Mouse (Mus musculus) heart, adult 2 months (tissue): Measurements from ENCODE around the gene Efcab6.

Source experiments
- CTCF ChIP-seq: fragments of 200-600 bp; IDR thresholded peaks from 2 replicates; pipeline ENCODE4 v1.8.1; 2022; ENCODE audit warnings: antibody characterized with exemption, mild to moderate bottlenecking, moderate library complexity
- POLR2A ChIP-seq: fragments of 200-500 bp; IDR thresholded peaks from 2 replicates; pipeline ENCODE4 v1.6.1; 2011; ENCODE audit warnings: mild to moderate bottlenecking, low read depth, low read length, control low read depth; ENCODE audit not compliant: insufficient read depth

- TF ChIP-seq CTCF (no peak), POLR2A (no peak)
Measured at GRCm38 (mm10) chr15:83936506-83936905, 128.7 kb downstream of the Efcab6 start.
